Mouse (Mus musculus) kidney, embryonic 16.5 days (tissue): ENCODE data around the gene Ccdc183. TPM values are rescaled to one million over a fixed set of nuclear protein-coding genes. Genes with fewer than 3 reads are reported as not detected.

ENCODE experiments used
- ATAC-seq: fragments of 200-750 bp; cut with Nextera tagmentation; 2 replicates; pipeline ENCODE4 v1.8.0; 2017; ENCODE audit warnings: moderate TSS enrichment; ENCODE audit not compliant: low FRiP score, low TSS enrichment
- H3K27ac ChIP-seq: fragments of 300-500 bp; sonication (generic); 2 replicates; pipeline ENCODE4 v1.5.1; 2014; ENCODE audit warnings: low read length
- H3K27me3 ChIP-seq: fragments of 300-500 bp; sonication (generic); 2 replicates; pipeline ENCODE4 v1.6.1; 2014; ENCODE audit warnings: low read length, control low read depth, mixed read lengths; ENCODE audit not compliant: insufficient read depth
- H3K36me3 ChIP-seq: fragments of 300-500 bp; sonication (generic); 2 replicates; pipeline ENCODE4 v1.6.1; 2014; ENCODE audit warnings: low read length, control low read depth, mixed read lengths; ENCODE audit not compliant: insufficient read depth
- H3K4me1 ChIP-seq: fragments of 300-500 bp; sonication (generic); 2 replicates; pipeline ENCODE4 v1.6.1; 2014; ENCODE audit warnings: low read length, control low read depth, mixed read lengths; ENCODE audit not compliant: insufficient read depth
- H3K4me2 ChIP-seq: fragments of 300-500 bp; sonication (generic); replicated peaks from 2 replicates; pipeline ENCODE4 v1.6.1; 2014; ENCODE audit warnings: low read depth, low read length
- H3K4me3 ChIP-seq: fragments of 300-500 bp; sonication (generic); 2 replicates; pipeline ENCODE4 v1.5.1; 2014; ENCODE audit warnings: mild to moderate bottlenecking, low read length
- H3K9ac ChIP-seq: fragments of 300-500 bp; sonication (generic); replicated peaks from 2 replicates; pipeline ENCODE4 v1.6.1; 2014; ENCODE audit warnings: low read length
- H3K9me3 ChIP-seq: fragments of 300-500 bp; sonication (generic); 2 replicates; pipeline ENCODE4 v1.6.1; 2016; ENCODE audit warnings: low read length, control low read depth
- WGBS: fragments of 180-500 bp; shearing (Covaris S2); extraction: QIAGEN DNeasy Blood & Tissue Kit; methylation state at CpG from one replicate; pipeline ENCODE4 v1.1.7; 2014; 5-methylcytosine and 5-hydroxymethylcytosine counted together
- polyA plus RNA-seq: library from polyadenylated mRNA; unstranded; fragments of >200 nt; fragmentation: Nextera tagmentation; extraction: Ambion mirVana; gene quantifications from 2 replicates; pipeline ENCODE4 v1.2.1, GENCODE M21; 2015

Ccdc183 gene
- 0.27 and 0.33 TPM in 2 replicates for polyA plus RNA-seq

DNA sequence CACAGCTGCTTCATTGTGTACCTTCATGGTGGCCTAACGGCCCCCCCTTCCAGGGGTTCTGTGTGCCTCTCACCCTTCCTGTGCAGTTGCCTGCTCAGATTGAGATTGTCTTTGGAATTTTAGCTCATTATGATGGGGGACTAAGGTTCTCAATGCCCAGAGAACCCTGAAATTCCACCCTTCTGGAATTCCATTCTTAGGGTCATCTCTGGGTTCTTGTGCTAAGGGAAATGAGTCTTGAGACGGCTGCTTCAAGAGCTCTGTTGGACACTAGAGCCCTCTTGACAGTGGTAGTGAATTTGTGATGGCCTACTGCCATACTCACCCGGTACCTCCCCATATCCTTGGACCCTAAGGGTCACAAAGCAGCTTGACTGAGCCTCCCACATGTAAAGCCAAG lies at the start of gene Ccdc183:
Ccdc183 (minus strand) TSS at position 101 of the 400 bp plus-strand sequence.
- H3K27me3 ChIP-seq: peaks cover 36% of the 10 kb centered on the region
- 0 out of 2 replicates have a peak within 1 kb of the TSS, but pooled peaks have one; percentile 50 for H3K4me2 ChIP-seq
- H3K9ac ChIP-seq: no peak within 1 kb of the TSS
- H3K27ac ChIP-seq: no peak within 1 kb of the TSS
- H3K9me3 ChIP-seq: no peaks in the 10 kb centered on the region
- H3K36me3 ChIP-seq: no peaks in the 10 kb centered on the region
- H3K4me3 ChIP-seq: peak within 1 kb of the TSS; percentile 27; the same call in 1 of the 2 replicates
- ATAC-seq: no peak
- peaks cover 12% of the 10 kb centered on the region for H3K4me1 ChIP-seq
- 82% methylated on average over 3 of the region's 3 CpGs for WGBS

DNA sequence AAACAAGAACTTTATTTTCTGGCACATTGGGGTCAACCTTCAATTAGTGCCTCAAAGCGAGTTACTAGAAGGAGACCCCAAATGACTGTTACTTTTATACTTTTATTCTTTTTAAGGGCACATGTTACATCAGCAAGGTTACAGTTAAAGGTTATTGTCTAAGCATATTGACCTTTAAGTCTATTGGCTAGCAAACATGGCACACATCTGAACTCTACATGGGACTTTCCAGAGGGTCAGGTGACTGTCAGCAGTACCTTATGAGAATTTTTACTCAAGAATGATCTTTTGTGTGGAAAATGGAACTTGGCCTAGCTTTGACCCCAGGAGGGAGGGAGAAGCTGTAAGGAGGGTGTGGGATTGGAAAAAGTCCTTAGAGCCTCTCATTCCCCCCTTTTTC lies 49.0 kb upstream of the Ccdc183 start:
- Histone ChIP-seq H3K27me3 (no peaks in the 10 kb centered on the region), H3K9me3 (no peaks in the 10 kb centered on the region), H3K9ac (no peak overlapping the region), H3K36me3 (no peaks in the 10 kb centered on the region), H3K4me3 (no peak overlapping the region), H3K4me1 (no peaks in the 10 kb centered on the region), H3K27ac (no peak overlapping the region), H3K4me2 (no peak overlapping the region)
- 66% methylated on average over 1 of the region's 1 CpGs for WGBS
- no peak for ATAC-seq

DNA sequence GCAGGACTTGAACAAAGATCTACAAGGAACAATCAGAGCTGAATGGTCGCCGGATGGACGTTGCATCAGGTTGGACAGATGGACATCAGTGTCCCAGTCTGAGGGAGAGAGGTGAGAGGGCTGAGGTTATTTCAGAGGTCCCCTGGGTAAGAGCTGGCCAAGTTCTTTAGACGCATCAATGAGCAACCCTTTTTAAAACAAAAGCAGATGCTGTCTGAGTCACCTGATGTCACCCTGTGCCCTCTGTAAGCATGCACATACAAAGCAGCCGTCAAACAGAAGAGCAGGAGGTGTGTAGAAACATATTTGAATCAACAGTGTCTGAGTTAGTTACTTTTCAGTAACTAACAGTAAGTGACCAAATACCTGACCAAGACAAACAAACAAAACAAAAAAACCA lies 46.6 kb upstream of the Ccdc183 start:
- H3K4me2 ChIP-seq: no peak overlapping the region
- no peak for ATAC-seq
- 76% methylated on average over 5 of the region's 5 CpGs for WGBS
- H3K27ac ChIP-seq: no peak overlapping the region
- H3K9me3 ChIP-seq: no peaks in the 10 kb centered on the region
- H3K27me3 ChIP-seq: no peaks in the 10 kb centered on the region
- H3K36me3 ChIP-seq: no peaks in the 10 kb centered on the region
- H3K4me3 ChIP-seq: no peak overlapping the region
- no peak overlapping the region for H3K9ac ChIP-seq
- H3K4me1 ChIP-seq: no peaks in the 10 kb centered on the region

DNA sequence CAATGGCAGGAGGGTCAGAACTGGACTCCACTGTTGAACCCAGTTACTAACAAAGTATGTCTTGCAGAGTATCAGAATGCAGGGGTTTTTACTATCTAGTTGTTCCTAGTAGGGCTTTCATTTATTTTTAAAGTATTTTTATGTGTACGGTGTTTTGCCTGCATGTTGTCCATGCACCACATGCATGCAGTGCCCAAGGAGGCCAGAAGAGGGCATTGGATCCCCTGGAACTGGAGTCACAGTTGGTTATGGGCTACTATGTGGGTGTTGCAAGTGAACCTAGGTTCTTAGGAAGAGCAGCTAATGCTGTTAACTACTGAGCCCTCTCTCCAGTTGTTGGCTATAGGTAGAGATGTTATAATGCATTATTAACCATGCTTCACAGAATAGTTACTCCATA lies 46.0 kb upstream of the Ccdc183 start:
- Histone ChIP-seq H3K4me2 (no peak overlapping the region), H3K36me3 (no peaks in the 10 kb centered on the region), H3K4me3 (no peak overlapping the region), H3K9me3 (no peaks in the 10 kb centered on the region), H3K27me3 (no peaks in the 10 kb centered on the region), H3K9ac (no peak overlapping the region), H3K4me1 (no peaks in the 10 kb centered on the region), H3K27ac (no peak overlapping the region)
- WGBS: 43% methylated on average over 1 of the region's 1 CpGs
- ATAC-seq: no peak

- H3K4me2 ChIP-seq: no peak overlapping the region
- H3K4me3 ChIP-seq: no peak overlapping the region
- H3K9me3 ChIP-seq: no peaks in the 10 kb centered on the region
- no peak for ATAC-seq
- no peaks in the 10 kb centered on the region for H3K36me3 ChIP-seq
- H3K27me3 ChIP-seq: no peaks in the 10 kb centered on the region
- H3K27ac ChIP-seq: no peak overlapping the region
- WGBS: 83% methylated on average over 6 of the region's 6 CpGs
- no peaks in the 10 kb centered on the region for H3K4me1 ChIP-seq
- no peak overlapping the region for H3K9ac ChIP-seq
Observed at GRCm38 (mm10) chr2:25661245-25661970, 43.9 kb upstream of the Ccdc183 start.

DNA sequence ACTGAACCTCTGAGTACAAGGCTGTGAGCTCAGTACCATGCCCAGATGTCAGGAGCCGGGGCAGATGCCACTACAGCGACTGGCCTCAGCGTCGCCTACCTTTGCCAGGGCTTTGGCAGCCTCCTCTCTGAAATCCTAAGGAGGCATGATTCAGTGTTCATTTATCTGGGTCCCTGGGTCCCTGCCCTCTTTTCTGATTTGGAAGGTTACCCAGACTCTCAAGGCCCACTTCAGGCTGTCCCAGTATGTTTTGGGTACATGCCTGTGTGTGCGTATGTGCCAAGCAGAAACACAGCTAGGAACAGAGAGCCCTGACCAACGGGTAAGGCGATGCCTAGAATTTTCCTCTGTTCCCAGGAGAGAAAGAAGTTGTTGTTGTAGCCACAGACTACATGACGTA lies 42.8 kb upstream of the Ccdc183 start:
- Histone ChIP-seq H3K27ac (no peak overlapping the region), H3K36me3 (no peaks in the 10 kb centered on the region), H3K4me1 (no peaks in the 10 kb centered on the region), H3K9ac (no peak overlapping the region), H3K4me3 (no peak overlapping the region), H3K4me2 (no peak overlapping the region), H3K27me3 (no peaks in the 10 kb centered on the region), H3K9me3 (no peaks in the 10 kb centered on the region)
- WGBS: 76% methylated on average over 8 of the region's 8 CpGs
- no peak for ATAC-seq

DNA sequence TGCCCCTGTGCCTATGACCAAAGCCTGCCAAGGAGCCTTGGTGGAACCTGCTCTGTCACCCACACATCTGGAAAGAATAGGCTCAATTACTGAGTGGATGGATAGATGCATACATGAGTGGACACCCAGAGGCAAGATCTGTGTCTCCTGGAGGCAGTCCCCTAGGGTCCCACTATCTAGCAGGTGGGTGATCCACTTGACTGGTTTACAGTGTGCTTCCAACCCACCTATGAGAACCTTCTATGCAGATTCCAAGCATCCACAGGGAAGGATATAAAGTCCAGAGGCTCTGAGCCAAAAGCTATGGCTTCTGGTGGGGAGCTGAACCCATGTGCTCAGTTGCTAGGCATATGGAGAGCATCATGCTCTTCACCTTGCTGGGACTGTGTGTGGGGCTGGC lies 40.2 kb upstream of the Ccdc183 start, which contains the start of gene Lcn5:
Lcn5 (plus strand) TSS at position 301 of the 400 bp plus-strand sequence.
- no peak within 1 kb of the TSS for H3K4me2 ChIP-seq
- no peak within 1 kb of the TSS for H3K9ac ChIP-seq
- no peaks in the 10 kb centered on the region for H3K36me3 ChIP-seq
- no peaks in the 10 kb centered on the region for H3K27me3 ChIP-seq
- H3K4me3 ChIP-seq: no peak within 1 kb of the TSS
- no peak for ATAC-seq
- H3K4me1 ChIP-seq: no peaks in the 10 kb centered on the region
- no peak within 1 kb of the TSS for H3K27ac ChIP-seq
- H3K9me3 ChIP-seq: no peaks in the 10 kb centered on the region

DNA sequence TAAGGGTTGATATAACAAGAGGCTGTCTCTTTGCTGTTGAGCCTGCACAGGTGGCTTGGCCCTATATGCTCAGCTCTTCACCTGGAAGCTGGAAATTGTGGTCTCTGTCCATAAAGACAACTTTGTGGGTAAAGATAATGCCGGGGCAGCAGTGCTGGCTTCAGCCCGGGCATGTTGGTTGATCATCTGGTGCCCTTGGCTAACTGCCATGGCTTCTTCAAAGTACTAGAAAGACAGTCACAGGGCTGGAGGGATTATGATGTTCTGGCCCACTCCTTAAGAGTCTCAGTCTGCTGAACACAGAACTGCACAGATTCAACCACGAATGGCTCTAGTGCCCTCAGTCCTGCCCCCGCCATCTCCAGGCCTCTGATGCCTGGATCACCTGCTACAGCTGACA lies 39.8 kb upstream of the Ccdc183 start:
- Histone ChIP-seq H3K27ac (no peak overlapping the region), H3K27me3 (no peaks in the 10 kb centered on the region), H3K9me3 (no peaks in the 10 kb centered on the region), H3K4me2 (no peak overlapping the region), H3K4me3 (no peak overlapping the region), H3K4me1 (no peaks in the 10 kb centered on the region), H3K36me3 (no peaks in the 10 kb centered on the region), H3K9ac (no peak overlapping the region)
- ATAC-seq: no peak
- WGBS: 83% methylated on average over 4 of the region's 4 CpGs

- Histone ChIP-seq H3K27ac (no peak overlapping the region), H3K4me2 (no peak overlapping the region), H3K27me3 (no peaks in the 10 kb centered on the region), H3K9ac (no peak overlapping the region), H3K9me3 (no peaks in the 10 kb centered on the region), H3K4me1 (no peaks in the 10 kb centered on the region), H3K36me3 (no peaks in the 10 kb centered on the region), H3K4me3 (no peak overlapping the region)
- ATAC-seq: no peak
- 86% methylated on average over 4 of the region's 4 CpGs for WGBS
Observed at GRCm38 (mm10) chr2:25656691-25657090, 39.2 kb upstream of the Ccdc183 start.

GRCm38 (mm10) chr2:25654502-25654901 lies 37.0 kb upstream of the Ccdc183 start:
- ATAC-seq: no peak

More at GRCm38 (mm10) chr2:25654502-25654901, 37.0 kb upstream of the Ccdc183 start:
- Histone ChIP-seq H3K4me3 (no peak overlapping the region), H3K36me3 (no peaks in the 10 kb centered on the region), H3K4me2 (no peak overlapping the region), H3K27ac (no peak overlapping the region), H3K9me3 (no peaks in the 10 kb centered on the region), H3K4me1 (no peaks in the 10 kb centered on the region), H3K27me3 (no peaks in the 10 kb centered on the region), H3K9ac (no peak overlapping the region)
- 44% methylated on average over 1 of the region's 1 CpGs for WGBS
